ENCODE assay signal across 18 mouse cellular contexts in the genomic region with DNA sequence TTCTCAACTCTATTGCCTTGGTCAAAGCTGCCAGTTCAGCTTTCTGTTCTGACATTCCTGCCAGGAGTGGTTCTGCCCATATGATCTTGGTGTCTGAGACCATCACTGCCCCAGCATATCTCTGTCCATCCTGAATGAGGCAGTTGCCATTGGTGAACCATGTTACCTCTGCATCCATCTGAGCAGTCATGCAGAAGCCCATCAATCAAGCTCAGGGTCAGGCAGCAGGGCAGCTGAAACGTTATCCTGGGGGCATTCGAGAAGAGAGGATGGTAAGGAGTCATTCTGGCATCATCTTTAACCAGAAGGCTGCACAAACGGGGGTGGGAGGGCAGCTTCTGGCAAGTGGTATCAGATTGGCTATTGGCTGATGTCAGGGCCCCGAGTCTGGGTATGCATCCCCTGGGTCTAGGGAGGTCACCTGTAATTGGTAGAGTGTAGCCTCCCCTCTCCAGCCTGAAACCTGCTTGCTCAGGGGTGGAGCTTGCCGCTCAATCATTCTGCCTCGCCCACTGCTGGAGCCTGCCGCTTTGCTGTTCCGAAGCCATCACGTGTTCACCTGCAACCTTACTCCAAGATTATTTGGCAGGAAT.
"Had no signal": no experiment of that assay in that cellular context is flagged by ENCODE, and none has a peak within 500 bp of the region (broad histone marks: within the 10 kb centered on the region; RNA-seq: fewer than 3 reads in every experiment).

No protein-coding gene starts in this region.

- H3K9me3 ChIP-seq: midbrain, embryonic 15.5 days had no signal

- DNase-seq: liver, postnatal 0 days; lung, adult 2 months; lung, postnatal 14 days; lung, postnatal 36 days; right cerebral cortex, postnatal 14 days; thymus, adult 2 months; thymus, postnatal 25 days; thymus, postnatal 4 days had no signal

- H3K27ac ChIP-seq: lung, embryonic 15.5 days; macrophage; midbrain, embryonic 13.5 days; midbrain, embryonic 15.5 days; neural tube, embryonic 12.5 days; stomach, embryonic 15.5 days; stomach, postnatal 0 days had no signal

- H3K4me1 ChIP-seq: lung, embryonic 15.5 days; midbrain, embryonic 13.5 days; midbrain, embryonic 15.5 days; neural tube, embryonic 12.5 days; stomach, embryonic 15.5 days had no signal

- H3K4me2 ChIP-seq: lung, embryonic 15.5 days; midbrain, embryonic 11.5 days; midbrain, embryonic 13.5 days; midbrain, embryonic 15.5 days; neural tube, embryonic 12.5 days; stomach, embryonic 15.5 days had no signal

- H3K27me3 ChIP-seq: lung, embryonic 15.5 days; midbrain, embryonic 13.5 days; midbrain, embryonic 15.5 days; neural tube, embryonic 12.5 days; stomach, embryonic 15.5 days had no signal

- H3K4me3 ChIP-seq: lung, embryonic 15.5 days; megakaryocyte, embryonic 14.5 days; midbrain, embryonic 13.5 days; midbrain, embryonic 15.5 days; neural tube, embryonic 12.5 days; stomach, embryonic 15.5 days had no signal

- H3K9ac ChIP-seq: liver, postnatal 0 days; lung, embryonic 15.5 days; midbrain, embryonic 13.5 days; midbrain, embryonic 15.5 days; neural tube, embryonic 12.5 days; stomach, embryonic 15.5 days had no signal

- ATAC-seq: liver, postnatal 0 days; lung, postnatal 0 days; midbrain, embryonic 13.5 days; midbrain, embryonic 15.5 days had no signal

- H3K36me3 ChIP-seq: lung, embryonic 15.5 days; midbrain, embryonic 13.5 days; midbrain, embryonic 15.5 days; neural tube, embryonic 12.5 days; stomach, embryonic 15.5 days had no signal
